21 mouse cellular contexts compared by ENCODE assay signal in the genomic region with DNA sequence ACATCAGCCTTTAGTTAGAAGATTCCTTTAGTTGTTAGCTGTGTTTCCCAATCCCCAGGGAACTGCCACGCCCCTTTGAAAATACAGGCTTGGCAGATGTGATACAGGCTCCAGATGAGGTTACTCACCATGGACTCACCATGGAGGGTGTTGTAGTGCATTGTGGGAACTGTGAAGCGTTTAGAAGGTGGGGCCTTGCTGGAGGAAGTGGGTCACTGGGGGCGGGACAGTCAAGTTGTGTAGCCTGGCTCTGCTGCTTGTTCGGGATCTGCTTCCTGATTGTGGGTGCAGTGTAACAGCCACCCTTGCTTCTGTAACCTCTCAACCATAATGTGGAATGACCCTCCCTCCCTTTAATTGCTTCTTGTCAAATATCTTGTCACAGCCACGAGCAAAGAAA.
DNase-seq lines count a peak whose midpoint lies in the region; ATAC-seq and TF ChIP-seq lines count a peak whose summit lies in the region.
"Had no signal": no experiment of that assay in that cellular context is flagged by ENCODE, and none has a peak within 500 bp of the region (broad histone marks: within the 10 kb centered on the region; RNA-seq: fewer than 3 reads in every experiment).

No protein-coding gene starts in this region.

- peak; percentile 6 for DNase-seq in lung, postnatal 10 days
- DNase-seq in lung, adult 2 months, result no peak
- DNase-seq in NIH3T3 (ENCODE audit: low read depth), result peak; percentile 9
- no peak for DNase-seq in urinary bladder, postnatal 36 days (ENCODE audit: low spot score in 2 of 2)
- no peak for DNase-seq in gastrocnemius, postnatal 10 days
- DNase-seq in adrenal gland, postnatal 14 days, result no peak
- DNase-seq: adrenal gland, postnatal 25 days; cerebellum, adult 18-20 months; cerebellum, adult 9-10 months; cerebellum, postnatal 14 days; gastrocnemius, postnatal 36 days; heart, adult 11 months had no signal

- 65% methylated on average over 5 of the region's 5 CpGs for WGBS in lung, adult 2 months

- no peaks in the 10 kb centered on the region for H3K4me1 ChIP-seq in lung, adult 2 months (ENCODE audit: control insufficient read depth, insufficient read depth, low read length)
- H3K4me1 ChIP-seq: embryonic facial prominence, embryonic 13.5 days; forebrain, embryonic 12.5 days; hindbrain, embryonic 15.5 days had no signal

- H3K4me3 ChIP-seq in lung, adult 2 months (replicated peaks; ENCODE audit: extremely low read depth, low read depth, low read length), result no peak overlapping the region
- H3K4me3 ChIP-seq: embryonic facial prominence, embryonic 10.5 days; embryonic facial prominence, embryonic 13.5 days; erythroblast, embryonic 14.5 days; forebrain, embryonic 12.5 days; forebrain, embryonic 15.5 days; hindbrain, embryonic 12.5 days; hindbrain, embryonic 15.5 days had no signal

- no peak for TF ChIP-seq POLR2A in lung, adult 2 months (IDR thresholded peaks at IDR 0.05; ENCODE audit: borderline replicate concordance, extremely low read depth, low read depth, low read length)

- no peak for TF ChIP-seq CTCF in lung, adult 2 months (IDR thresholded peaks at IDR 0.05; ENCODE audit: insufficient read depth, low read length)

- ATAC-seq in granulocyte monocyte progenitor cell, adult 5-6 weeks (replicated peaks; ENCODE audit: poor library complexity, severe bottlenecking), result peak; percentile 65
- ATAC-seq: CD4-positive, CD25-positive, alpha-beta regulatory T cell, adult 4 months; forebrain, embryonic 15.5 days had no signal

Comparison
In these comparisons a context has a peak if more than half of its experiments do, and no peak if none do; other contexts are left out.
1. DNase-seq: peak in lung, postnatal 10 days (single experiment) and NIH3T3 (single experiment); none in lung, adult 2 months (single experiment), urinary bladder, postnatal 36 days (0 of 2), gastrocnemius, postnatal 10 days (single experiment) and adrenal gland, postnatal 14 days (single experiment).